Mouse (Mus musculus): ENCODE measurements around the gene Maml2. TPM values are rescaled to one million over a fixed set of nuclear protein-coding genes. Genes with fewer than 3 reads are reported as not detected.

Maml2 gene
- polyA plus RNA-seq, 1 experiment from 2014 or later = 9.8 TPM

DNA sequence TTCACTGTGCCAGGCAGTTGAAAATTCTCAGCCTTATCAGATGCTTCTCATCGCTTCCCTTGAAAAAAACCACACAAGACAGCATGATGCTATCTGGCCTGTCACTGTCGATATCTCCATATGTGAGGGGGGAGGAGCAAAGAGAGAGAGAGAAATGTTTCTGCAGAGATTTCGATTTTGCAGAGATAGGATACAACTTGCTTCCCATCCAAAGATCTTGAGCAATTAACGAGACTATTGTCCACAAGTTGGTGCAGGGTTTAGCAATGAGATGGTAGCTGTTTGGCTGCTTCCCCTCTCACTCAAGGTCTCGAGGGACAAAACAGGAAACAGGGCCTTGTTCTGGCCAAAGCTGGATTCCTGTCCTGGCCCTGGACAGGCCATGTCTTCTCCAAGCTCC lies 276.3 kb downstream of the Maml2 start:
- DNase-seq (ENCODE audit: low spot score) = no peak
- no peak for ATAC-seq (ENCODE audit: low read depth)
- no peak overlapping the region for H3K4me2 ChIP-seq (ENCODE audit: low read depth, low read length)
- H3K9me3 ChIP-seq (ENCODE audit: control insufficient read depth, low read length) = peaks cover 6% of the 10 kb centered on the region
- H3K4me3 ChIP-seq (ENCODE audit: low read depth, low read length) = no peak overlapping the region
- no peaks in the 10 kb centered on the region for H3K36me3 ChIP-seq (ENCODE audit: control insufficient read depth, insufficient read depth, low read length)
- H3K9ac ChIP-seq (ENCODE audit: low read depth, low read length) = no peak overlapping the region
- H3K4me1 ChIP-seq (ENCODE audit: control insufficient read depth, insufficient read depth, low read length) = no peaks in the 10 kb centered on the region
- H3K27me3 ChIP-seq (replicated peaks; ENCODE audit: control insufficient read depth, insufficient read depth, low read length) = no peaks in the 10 kb centered on the region
- no peak overlapping the region for H3K27ac ChIP-seq (replicated peaks; ENCODE audit: low read depth, low read length)
- WGBS = 66% methylated on average over 5 of the region's 5 CpGs

DNA sequence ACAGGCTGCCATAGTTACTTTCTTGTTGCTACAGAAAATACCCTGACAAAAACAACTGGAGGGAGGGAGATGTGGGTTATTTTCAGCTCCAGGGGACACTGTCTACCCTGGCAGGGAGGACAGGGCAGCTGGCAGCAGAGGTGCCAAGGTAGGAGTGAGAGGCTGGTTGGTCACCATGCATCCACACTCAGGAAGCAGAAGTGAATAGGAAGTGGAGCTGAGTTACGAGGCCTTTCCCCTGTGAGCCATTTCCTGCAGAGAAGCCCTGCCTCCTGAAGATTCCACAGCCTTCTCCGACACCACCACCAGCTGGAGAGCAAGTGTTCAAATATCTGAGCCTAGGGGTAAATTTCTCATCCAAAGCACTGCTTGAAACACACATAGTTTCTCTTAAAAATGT lies 277.2 kb downstream of the Maml2 start:
- DNase-seq (ENCODE audit: low spot score) (no peak), ATAC-seq (ENCODE audit: low read depth) (no peak)
- H3K4me1 ChIP-seq (ENCODE audit: control insufficient read depth, insufficient read depth, low read length) = no peaks in the 10 kb centered on the region
- WGBS = 27% methylated on average over 2 of the region's 2 CpGs
- no peak overlapping the region for H3K4me3 ChIP-seq (ENCODE audit: low read depth, low read length)
- H3K9ac ChIP-seq (ENCODE audit: low read depth, low read length) = no peak overlapping the region
- no peaks in the 10 kb centered on the region for H3K27me3 ChIP-seq (replicated peaks; ENCODE audit: control insufficient read depth, insufficient read depth, low read length)
- peaks cover 6% of the 10 kb centered on the region for H3K9me3 ChIP-seq (ENCODE audit: control insufficient read depth, low read length)
- H3K27ac ChIP-seq (replicated peaks; ENCODE audit: low read depth, low read length) = no peak overlapping the region; the same call in 1 of the 2 replicates
- no peak overlapping the region for H3K4me2 ChIP-seq (ENCODE audit: low read depth, low read length)
- H3K36me3 ChIP-seq (ENCODE audit: control insufficient read depth, insufficient read depth, low read length) = no peaks in the 10 kb centered on the region

DNA sequence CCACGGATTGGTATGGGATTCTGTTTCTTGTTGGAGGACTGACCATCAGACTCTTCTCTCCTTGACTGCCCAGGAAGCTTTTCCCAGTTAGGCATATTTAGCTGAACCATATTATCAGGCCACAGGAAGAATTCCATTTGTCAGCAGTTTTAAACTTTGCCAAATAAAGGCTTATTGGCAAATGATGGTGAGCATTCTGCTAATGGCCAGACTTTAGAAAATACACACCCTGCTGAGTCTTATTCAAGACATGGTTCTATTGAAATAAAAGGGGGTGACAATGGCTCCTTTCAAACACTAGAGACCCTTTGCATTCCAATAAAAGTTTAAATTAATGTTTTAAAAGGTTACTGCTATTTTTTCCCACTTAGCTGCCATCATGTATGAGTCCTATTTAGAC lies 279.4 kb downstream of the Maml2 start:
- 88% methylated on average over 1 of the region's 1 CpGs for WGBS
- no peaks in the 10 kb centered on the region for H3K36me3 ChIP-seq (ENCODE audit: control insufficient read depth, insufficient read depth, low read length)
- no peak for DNase-seq (ENCODE audit: low spot score)
- peaks cover 6% of the 10 kb centered on the region for H3K9me3 ChIP-seq (ENCODE audit: control insufficient read depth, low read length)
- no peak overlapping the region for H3K27ac ChIP-seq (replicated peaks; ENCODE audit: low read depth, low read length)
- H3K27me3 ChIP-seq (replicated peaks; ENCODE audit: control insufficient read depth, insufficient read depth, low read length) = no peaks in the 10 kb centered on the region
- H3K4me3 ChIP-seq (ENCODE audit: low read depth, low read length) = no peak overlapping the region
- no peak for ATAC-seq (ENCODE audit: low read depth)
- no peak overlapping the region for H3K4me2 ChIP-seq (ENCODE audit: low read depth, low read length)
- no peak overlapping the region for H3K9ac ChIP-seq (ENCODE audit: low read depth, low read length)
- H3K4me1 ChIP-seq (ENCODE audit: control insufficient read depth, insufficient read depth, low read length) = no peaks in the 10 kb centered on the region

DNA sequence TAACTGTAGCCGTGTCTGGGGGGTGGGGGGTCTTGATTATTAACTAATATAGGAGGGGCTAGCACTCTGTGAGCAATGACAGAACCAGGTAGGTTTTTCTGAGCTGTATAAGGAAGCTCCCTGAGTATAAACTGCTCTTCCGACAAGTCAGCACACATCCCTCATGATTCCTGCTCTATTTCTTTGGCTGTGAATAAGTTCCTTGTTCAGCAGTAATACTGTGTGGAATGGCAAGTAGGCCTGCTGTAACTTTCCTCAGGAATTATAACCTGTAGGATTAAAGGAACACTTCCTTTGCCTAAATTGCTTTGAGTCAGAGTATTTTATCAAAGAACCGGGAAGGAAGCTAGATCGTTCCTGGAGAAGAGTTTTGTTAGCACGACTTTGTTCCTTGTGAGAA lies 283.4 kb downstream of the Maml2 start:
- 67% methylated on average over 5 of the region's 5 CpGs for WGBS
- no peak overlapping the region for H3K4me3 ChIP-seq (ENCODE audit: low read depth, low read length)
- no peaks in the 10 kb centered on the region for H3K27me3 ChIP-seq (replicated peaks; ENCODE audit: control insufficient read depth, insufficient read depth, low read length)
- ATAC-seq (ENCODE audit: low read depth) (0 out of 2 replicates have a peak, but pooled peaks have one; percentile 18), DNase-seq (ENCODE audit: low spot score) (peak; percentile 34)
- H3K4me1 ChIP-seq (ENCODE audit: control insufficient read depth, insufficient read depth, low read length) = peaks cover 14% of the 10 kb centered on the region
- no peaks in the 10 kb centered on the region for H3K9me3 ChIP-seq (ENCODE audit: control insufficient read depth, low read length)
- no peak overlapping the region for H3K9ac ChIP-seq (ENCODE audit: low read depth, low read length)
- H3K27ac ChIP-seq (replicated peaks; ENCODE audit: low read depth, low read length) = no peak overlapping the region
- no peaks in the 10 kb centered on the region for H3K36me3 ChIP-seq (ENCODE audit: control insufficient read depth, insufficient read depth, low read length)
- H3K4me2 ChIP-seq (ENCODE audit: low read depth, low read length) = no peak overlapping the region

DNA sequence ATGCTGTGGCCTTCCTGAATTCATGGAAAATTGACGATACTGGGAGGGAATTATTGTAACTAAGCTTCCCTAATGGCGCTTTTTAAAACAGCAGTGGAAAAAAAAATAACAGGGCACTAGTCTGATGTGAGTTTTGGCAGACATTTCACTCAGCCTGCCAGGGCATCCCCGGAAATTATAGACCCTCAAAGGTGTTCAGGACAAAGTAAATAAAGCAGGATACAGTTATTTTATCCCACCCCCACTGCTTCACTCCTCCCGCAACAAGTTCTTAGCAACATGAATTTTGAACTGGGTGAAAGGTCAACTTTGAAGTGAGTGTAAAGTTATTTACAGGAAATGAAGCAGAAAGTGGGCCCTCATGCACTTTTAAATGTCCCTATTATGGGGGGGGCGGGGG lies 286.2 kb downstream of the Maml2 start:
- peak overlapping the region; percentile 61 for H3K27ac ChIP-seq (replicated peaks; ENCODE audit: low read depth, low read length)
- no peak overlapping the region for H3K9ac ChIP-seq (ENCODE audit: low read depth, low read length)
- 27% methylated on average over 5 of the region's 5 CpGs for WGBS
- H3K4me1 ChIP-seq (ENCODE audit: control insufficient read depth, insufficient read depth, low read length) = peaks cover 23% of the 10 kb centered on the region
- H3K27me3 ChIP-seq (replicated peaks; ENCODE audit: control insufficient read depth, insufficient read depth, low read length) = no peaks in the 10 kb centered on the region
- H3K4me3 ChIP-seq (ENCODE audit: low read depth, low read length) = no peak overlapping the region
- DNase-seq (ENCODE audit: low spot score) = peak; percentile 52
- no peak overlapping the region for H3K4me2 ChIP-seq (ENCODE audit: low read depth, low read length)
- no peaks in the 10 kb centered on the region for H3K36me3 ChIP-seq (ENCODE audit: control insufficient read depth, insufficient read depth, low read length)
- no peaks in the 10 kb centered on the region for H3K9me3 ChIP-seq (ENCODE audit: control insufficient read depth, low read length)
- ATAC-seq (ENCODE audit: low read depth) = no peak

DNA sequence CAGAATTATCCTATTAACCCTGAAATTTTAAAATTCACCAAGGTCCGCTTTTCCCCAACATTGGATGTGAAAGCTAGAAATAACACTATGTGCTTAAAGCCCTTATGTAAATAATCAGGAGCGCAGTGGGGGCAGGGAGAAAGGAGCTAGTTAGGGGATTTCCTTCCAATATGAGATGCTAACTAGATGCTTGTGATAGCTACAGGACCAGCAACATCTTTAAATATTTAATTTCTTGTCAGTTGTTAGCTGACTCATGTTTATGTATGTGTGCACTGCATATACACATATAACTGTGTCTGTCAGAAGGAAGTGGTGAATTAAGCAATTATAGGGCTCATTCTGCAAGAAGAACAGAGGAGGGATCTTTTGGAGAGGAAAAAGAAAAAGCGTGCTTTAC lies 286.7 kb downstream of the Maml2 start:
- H3K27ac ChIP-seq (replicated peaks; ENCODE audit: low read depth, low read length) = no peak overlapping the region
- H3K4me3 ChIP-seq (ENCODE audit: low read depth, low read length) = no peak overlapping the region
- H3K9me3 ChIP-seq (ENCODE audit: control insufficient read depth, low read length) = no peaks in the 10 kb centered on the region
- no peaks in the 10 kb centered on the region for H3K36me3 ChIP-seq (ENCODE audit: control insufficient read depth, insufficient read depth, low read length)
- H3K9ac ChIP-seq (ENCODE audit: low read depth, low read length) = no peak overlapping the region
- 64% methylated on average over 3 of the region's 3 CpGs for WGBS
- DNase-seq (ENCODE audit: low spot score) (peak; percentile 23), ATAC-seq (ENCODE audit: low read depth) (no peak)
- H3K4me1 ChIP-seq (ENCODE audit: control insufficient read depth, insufficient read depth, low read length) = peaks cover 23% of the 10 kb centered on the region
- H3K4me2 ChIP-seq (ENCODE audit: low read depth, low read length) = no peak overlapping the region
- H3K27me3 ChIP-seq (replicated peaks; ENCODE audit: control insufficient read depth, insufficient read depth, low read length) = no peaks in the 10 kb centered on the region

DNA sequence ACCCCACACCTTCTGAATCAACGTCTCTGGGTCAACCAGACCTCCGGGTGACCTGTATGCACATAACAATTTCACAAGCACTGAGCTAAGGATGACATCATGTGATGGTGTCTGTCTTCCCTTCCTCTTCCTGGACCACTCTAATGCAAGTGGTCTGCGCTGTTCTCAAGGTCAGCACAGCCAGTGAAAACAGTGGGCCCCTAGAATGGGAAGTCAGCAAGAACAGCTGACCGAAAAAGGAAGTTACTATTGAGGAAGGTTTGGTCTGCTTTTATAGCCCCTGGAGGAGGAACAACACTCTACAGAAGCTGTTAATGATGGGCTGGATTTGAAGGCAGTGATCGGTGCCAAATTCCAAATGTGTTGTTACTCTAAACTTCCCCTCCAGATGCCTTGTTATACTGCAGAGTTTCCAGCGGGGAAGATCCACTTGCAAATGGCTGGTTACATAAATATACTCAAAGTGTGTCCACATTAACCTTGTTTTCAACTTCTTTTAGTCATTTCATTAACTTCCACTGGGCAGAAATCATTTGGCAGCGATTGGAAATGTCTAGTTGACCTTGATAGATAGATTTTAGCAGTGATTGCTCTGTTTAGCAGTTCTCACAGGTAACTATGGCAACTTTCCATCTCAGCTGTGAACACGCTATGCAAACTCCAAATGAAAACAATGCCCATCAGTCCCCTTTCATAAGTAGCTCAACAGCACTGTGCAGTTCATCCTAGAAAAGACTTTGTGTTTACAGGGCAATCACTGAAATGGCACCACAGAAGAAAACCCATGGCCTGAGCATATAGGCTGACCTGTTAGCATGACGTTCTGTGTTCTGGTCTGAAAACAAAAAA lies 289.6 kb downstream of the Maml2 start:
- peak; percentile 57; the same call in 1 of the 2 replicates for ATAC-seq (ENCODE audit: low read depth)
- H3K4me1 ChIP-seq (ENCODE audit: control insufficient read depth, insufficient read depth, low read length) = peaks cover 23% of the 10 kb centered on the region
- DNase-seq (ENCODE audit: low spot score) = peak; percentile 82

DNA sequence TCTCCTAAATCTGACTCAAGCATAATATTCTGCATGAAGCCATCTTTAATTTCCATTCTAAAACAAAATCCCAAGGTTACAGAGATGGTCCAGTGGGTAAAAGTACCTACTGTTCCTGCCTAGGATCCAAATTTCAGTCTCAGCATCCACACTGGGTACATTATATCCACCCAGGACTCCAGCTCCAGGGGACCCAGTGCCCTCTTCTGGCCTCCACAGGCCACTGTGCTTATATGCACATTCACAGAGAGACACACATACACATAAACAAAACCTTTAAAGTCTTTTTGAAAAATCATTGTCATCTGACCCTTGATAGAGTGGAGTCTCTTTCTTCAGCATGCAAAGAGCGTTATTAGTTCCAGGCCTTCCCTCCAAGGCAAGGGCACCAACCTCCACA lies 291.0 kb downstream of the Maml2 start:
- 96% methylated on average over 1 of the region's 1 CpGs for WGBS
- H3K9ac ChIP-seq (ENCODE audit: low read depth, low read length) = no peak overlapping the region

More for the DNA sequence above, 289.6 kb downstream of the Maml2 start:
- H3K27me3 ChIP-seq (replicated peaks; ENCODE audit: control insufficient read depth, insufficient read depth, low read length) = no peaks in the 10 kb centered on the region
- no peaks in the 10 kb centered on the region for H3K36me3 ChIP-seq (ENCODE audit: control insufficient read depth, insufficient read depth, low read length)
- no peak overlapping the region for H3K9ac ChIP-seq (ENCODE audit: low read depth, low read length)
- no peak overlapping the region for H3K4me2 ChIP-seq (ENCODE audit: low read depth, low read length)
- H3K27ac ChIP-seq (replicated peaks; ENCODE audit: low read depth, low read length) = peak overlapping the region; percentile 17
- H3K9me3 ChIP-seq (ENCODE audit: control insufficient read depth, low read length) = no peaks in the 10 kb centered on the region
- 52% methylated on average over 9 of the region's 9 CpGs for WGBS
- no peak overlapping the region for H3K4me3 ChIP-seq (ENCODE audit: low read depth, low read length)

DNA sequence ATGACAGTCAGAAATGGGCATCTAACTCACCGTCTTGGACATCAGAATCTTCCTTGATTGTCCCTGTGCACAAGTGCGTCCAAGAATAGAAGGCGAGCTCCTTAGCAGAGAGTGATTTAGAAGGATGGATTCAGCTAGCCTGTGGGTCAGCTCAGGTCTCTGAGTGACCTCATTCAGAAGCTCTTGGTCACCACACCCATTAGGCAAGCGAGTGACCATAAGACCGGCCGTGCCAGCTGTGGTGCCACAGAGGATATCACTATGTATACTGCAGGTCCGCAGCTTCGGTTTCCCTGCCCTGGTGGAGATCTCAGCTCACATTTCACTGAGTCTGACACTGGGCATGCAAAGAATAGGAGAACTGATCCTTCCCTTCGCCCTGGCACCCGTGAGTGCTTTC lies 294.9 kb downstream of the Maml2 start:
- H3K9ac ChIP-seq (ENCODE audit: low read depth, low read length) = no peak overlapping the region
- H3K4me1 ChIP-seq (ENCODE audit: control insufficient read depth, insufficient read depth, low read length) = peaks cover under 1% of the 10 kb centered on the region; the same call in 1 of the 2 replicates
- no peaks in the 10 kb centered on the region for H3K9me3 ChIP-seq (ENCODE audit: control insufficient read depth, low read length)
- WGBS = 91% methylated on average over 10 of the region's 10 CpGs
- H3K4me2 ChIP-seq (ENCODE audit: low read depth, low read length) = no peak overlapping the region
- H3K27me3 ChIP-seq (replicated peaks; ENCODE audit: control insufficient read depth, insufficient read depth, low read length) = no peaks in the 10 kb centered on the region
- H3K4me3 ChIP-seq (ENCODE audit: low read depth, low read length) = no peak overlapping the region
- H3K36me3 ChIP-seq (ENCODE audit: control insufficient read depth, insufficient read depth, low read length) = no peaks in the 10 kb centered on the region
- no peak for ATAC-seq (ENCODE audit: low read depth)
- H3K27ac ChIP-seq (replicated peaks; ENCODE audit: low read depth, low read length) = no peak overlapping the region
- no peak for DNase-seq (ENCODE audit: low spot score)

More for the DNA sequence above, 291.0 kb downstream of the Maml2 start:
- H3K27me3 ChIP-seq (replicated peaks; ENCODE audit: control insufficient read depth, insufficient read depth, low read length) = no peaks in the 10 kb centered on the region
- H3K4me2 ChIP-seq (ENCODE audit: low read depth, low read length) = no peak overlapping the region
- ATAC-seq (ENCODE audit: low read depth) (no peak), DNase-seq (ENCODE audit: low spot score) (no peak)
- no peak overlapping the region for H3K27ac ChIP-seq (replicated peaks; ENCODE audit: low read depth, low read length)
- peaks cover 19% of the 10 kb centered on the region for H3K4me1 ChIP-seq (ENCODE audit: control insufficient read depth, insufficient read depth, low read length)
- no peaks in the 10 kb centered on the region for H3K36me3 ChIP-seq (ENCODE audit: control insufficient read depth, insufficient read depth, low read length)
- no peak overlapping the region for H3K4me3 ChIP-seq (ENCODE audit: low read depth, low read length)
- H3K9me3 ChIP-seq (ENCODE audit: control insufficient read depth, low read length) = no peaks in the 10 kb centered on the region

All from embryonic facial prominence, embryonic 14.5 days (tissue).